Mouse (Mus musculus) thymus, postnatal 14 days (tissue): Measurements from ENCODE around the gene Cep128.

Experiments used
- DNase-seq: peaks from one replicate; pipeline ENCODE4 v3.0.0; 2021

The Cep128 gene

DNA sequence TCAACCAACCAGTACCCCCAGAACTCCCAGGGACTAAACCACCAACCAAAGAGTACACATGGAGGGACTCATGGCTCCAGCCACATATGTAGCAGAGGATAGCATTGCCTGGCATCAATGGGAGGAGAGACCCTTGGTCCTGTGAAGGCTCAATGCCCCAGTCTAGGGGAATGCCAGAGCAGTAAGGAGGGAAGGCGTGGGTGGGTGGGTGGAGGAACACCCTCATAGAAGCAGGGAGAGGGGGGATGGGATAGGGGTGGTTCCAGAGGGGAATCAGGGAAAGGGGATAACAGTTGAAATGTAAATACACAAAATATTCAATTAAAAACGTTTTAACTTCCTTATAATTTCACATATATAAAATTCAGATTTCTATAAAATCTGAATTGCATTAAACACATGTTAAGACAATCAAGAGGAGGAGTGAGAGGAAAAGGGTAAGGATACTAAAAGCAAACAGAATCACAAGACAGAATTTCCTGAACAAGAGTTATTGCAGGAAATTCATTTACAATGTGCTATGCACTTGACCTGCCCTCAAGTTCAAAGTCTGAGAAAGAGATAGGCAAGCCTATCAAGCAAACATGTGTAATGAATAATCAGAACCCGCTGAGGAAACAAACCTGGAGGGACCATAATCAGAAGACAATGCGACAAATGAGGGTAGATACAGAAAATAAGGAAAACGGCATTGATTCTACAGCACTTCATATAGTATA lies 207.2 kb downstream of the Cep128 start:
- DNase-seq, result no peak

DNA sequence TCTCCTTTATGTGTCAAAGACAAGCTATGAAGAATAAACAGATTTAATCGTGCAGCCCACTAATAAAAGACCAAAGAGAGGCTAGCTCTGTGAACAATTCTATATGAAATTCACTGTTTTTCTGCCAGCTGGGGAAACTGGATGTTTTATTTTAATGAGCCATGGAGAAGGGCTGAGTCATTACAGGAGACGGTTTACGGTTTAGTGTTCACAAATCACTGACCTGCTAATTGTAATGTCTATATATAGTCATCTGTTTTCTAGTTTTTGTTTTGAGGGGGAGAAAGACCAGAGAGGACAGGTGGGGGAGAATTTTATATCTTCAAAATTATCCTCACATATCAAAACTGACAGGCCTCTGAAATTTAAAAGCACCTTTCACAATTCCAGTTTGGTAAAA lies 212.6 kb downstream of the Cep128 start:
- DNase-seq, result no peak

- no peak for DNase-seq
These were observed 223.0 kb downstream of the Cep128 start for GRCm38 (mm10) chr12:91161015-91161730.

DNA sequence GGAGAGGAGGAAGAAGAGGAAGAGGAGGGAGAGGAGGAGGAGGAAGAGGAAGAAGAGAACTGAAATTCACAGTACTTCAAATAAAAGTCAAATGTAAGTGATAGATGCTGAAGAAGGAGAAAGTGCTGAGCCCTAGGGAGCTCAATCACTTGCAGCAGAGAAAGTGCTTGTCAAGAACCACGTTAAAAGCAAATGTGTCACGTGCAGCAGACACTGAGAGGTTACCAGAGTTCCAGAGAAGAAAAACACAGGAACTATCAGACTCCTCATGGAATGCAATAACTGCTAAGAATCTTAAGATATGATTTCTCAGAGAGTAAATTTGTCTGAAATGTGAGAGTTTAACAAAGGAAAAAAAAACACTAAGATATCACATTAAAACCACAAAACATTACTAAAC lies 225.7 kb downstream of the Cep128 start:
- DNase-seq, result no peak

DNA sequence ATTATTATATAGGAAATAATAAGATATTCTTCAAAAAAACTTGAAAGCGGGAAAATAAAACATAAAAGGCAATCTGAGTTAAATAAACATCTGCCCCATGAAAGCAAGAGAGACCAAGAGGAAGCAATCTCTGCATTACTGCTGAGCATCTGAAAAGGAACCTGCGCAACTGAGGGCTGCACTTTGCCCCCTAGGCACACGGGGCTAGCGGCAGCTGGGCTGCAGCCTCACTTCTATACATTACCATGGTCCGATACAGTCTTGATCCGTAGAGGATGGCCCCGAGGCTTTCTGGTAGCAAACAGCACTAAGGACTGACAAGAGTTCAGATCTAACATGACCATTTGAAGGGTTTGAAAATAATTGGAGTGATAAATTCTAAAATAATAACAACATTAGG lies 230.2 kb downstream of the Cep128 start:
- DNase-seq, result no peak

- DNase-seq, result no peak
These were observed 235.1 kb downstream of the Cep128 start for GRCm38 (mm10) chr12:91149152-91149551.

DNA sequence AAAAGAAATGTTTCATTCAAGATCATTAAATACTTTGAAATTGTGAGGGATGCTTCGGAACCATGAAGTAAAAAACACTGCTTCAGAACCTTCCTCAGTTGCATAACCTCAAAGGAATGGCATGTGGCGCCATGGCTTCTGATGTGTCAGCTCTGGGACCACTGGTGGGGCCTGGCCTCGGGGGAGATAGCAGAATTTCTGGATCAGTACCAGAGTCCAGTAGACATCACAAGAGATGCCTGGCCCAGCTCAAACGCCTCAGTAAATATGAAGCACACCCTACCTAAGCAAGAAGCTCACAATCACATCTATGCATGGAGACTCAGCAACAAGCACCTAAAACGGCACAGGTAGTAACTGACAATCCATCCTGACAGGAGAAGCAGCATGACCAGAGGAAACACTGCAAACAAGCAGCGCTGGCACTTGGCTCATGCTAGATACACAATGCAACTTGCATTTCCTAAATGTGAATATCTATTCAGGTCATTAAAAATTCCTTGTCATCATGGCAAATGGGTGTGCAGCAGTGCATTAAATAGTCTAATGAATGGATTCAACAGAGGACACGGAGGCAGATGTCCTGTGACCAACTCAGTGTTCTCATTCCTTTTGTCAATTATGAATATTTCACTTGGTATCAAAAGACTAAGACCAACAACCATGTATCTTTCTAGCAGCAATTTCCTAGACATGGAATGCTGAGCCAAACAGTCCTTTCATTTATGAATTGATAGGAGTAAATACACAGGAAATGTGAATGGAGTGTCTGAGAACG lies 249.3 kb downstream of the Cep128 start:
- no peak for DNase-seq

GRCm38 (mm10) chr12:91115054-91115453 lies 269.2 kb downstream of the Cep128 start:
- DNase-seq, result no peak

DNA sequence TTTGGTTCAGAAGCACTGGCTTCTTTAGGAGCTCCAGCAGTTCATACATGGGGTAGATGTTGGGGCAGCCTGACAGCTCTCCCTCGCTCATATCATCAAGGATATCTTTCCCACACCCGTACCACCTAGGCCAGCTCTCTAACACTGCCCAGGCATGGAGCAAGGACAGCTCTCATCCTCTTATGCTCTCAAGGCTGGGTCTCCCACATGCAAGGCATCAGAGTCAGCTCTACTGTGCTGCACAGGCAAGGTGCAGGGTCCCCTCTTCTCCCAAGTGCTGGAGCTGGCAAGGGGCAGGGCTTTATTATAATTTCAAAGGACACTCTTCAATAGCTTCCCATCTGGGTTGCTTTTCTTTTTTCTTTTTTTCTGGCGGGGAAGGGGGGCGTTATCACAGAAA lies 280.9 kb downstream of the Cep128 start:
- no peak for DNase-seq

DNA sequence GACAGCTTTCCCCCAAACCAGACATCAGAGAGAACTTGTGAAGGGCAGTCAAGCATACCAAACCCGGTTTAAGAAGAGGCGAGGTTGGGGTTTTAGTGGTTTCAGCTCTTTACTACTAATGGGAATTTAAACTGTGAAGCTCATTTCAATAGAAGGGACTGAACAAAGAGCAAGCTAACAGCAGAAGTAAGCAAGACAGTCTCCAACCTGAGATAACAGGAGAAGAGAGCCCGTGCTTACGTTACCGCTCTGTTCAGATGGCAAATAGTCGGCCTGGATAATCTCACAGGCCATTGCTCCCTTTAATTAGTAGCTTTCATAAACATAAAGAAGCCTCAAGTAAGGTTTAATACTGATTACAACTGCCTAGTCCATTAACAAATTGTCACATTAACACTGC lies 286.3 kb downstream of the Cep128 start:
- DNase-seq, result no peak

DNA sequence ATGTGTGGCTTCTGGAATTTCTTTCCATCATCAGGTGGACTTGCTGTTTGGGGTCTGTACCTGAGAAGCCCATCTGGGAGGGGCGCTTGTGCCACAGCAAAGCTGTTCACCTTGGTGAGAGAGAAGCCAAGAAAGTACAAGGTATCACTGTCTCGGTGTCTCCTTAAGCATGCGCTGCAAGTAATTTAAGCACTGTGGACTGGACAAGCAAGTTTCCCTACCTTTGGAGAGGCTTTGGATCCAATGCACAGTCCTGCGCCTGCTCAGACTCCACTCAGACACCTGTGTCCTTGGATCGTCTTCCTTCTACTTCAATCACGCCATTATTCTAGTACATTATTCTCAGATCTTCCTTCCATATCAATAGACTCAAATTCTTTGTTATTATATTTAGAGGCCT lies 288.0 kb downstream of the Cep128 start:
- DNase-seq, result no peak

DNA sequence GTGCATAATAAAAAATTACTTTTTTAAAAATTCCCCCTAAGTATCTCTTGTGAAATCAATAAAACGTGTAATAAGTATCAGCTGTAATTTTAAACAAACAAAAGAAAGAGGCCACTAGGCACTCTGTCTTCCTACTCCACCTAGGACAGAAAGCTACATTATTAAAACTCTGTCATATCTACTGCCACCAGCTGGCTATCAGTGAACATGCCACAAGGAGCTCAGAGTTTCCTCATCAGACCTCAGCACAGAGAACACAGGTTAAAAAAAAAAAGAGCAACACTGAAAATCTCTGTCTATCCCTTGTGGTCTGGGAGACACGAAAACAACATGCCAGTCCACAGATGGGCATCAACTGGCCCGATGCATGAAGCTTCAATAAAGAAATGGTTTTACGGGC lies 295.9 kb downstream of the Cep128 start:
- DNase-seq, result no peak

GRCm38 (mm10) chr12:91085967-91086366 lies 298.2 kb downstream of the Cep128 start:
- DNase-seq, result no peak

- DNase-seq, result no peak
These were observed 308.6 kb downstream of the Cep128 start for GRCm38 (mm10) chr12:91075600-91075999.

DNA sequence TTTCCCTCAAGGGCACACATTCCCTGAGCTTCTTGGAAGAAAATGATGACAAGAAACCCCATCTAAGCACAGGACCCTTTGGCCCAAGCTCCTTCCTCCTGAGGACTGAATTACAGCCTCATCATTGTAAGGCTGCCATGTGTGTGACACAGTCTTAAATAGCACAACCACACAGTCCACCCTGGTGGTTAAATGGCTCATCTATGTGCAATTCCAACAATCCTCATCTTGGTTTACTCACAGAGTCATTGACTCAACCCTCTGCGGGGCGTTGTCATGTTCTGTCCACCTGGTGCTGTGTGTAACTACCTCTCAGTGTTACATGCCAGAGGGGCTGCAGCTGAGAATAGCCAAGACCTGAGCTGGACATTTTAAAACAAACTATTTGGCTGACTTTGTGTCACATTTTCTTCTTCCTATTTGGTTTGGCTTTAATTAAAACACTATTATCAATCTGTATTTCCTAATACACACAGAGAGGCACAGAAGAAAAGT lies 313.6 kb downstream of the Cep128 start:
- no peak for DNase-seq

DNA sequence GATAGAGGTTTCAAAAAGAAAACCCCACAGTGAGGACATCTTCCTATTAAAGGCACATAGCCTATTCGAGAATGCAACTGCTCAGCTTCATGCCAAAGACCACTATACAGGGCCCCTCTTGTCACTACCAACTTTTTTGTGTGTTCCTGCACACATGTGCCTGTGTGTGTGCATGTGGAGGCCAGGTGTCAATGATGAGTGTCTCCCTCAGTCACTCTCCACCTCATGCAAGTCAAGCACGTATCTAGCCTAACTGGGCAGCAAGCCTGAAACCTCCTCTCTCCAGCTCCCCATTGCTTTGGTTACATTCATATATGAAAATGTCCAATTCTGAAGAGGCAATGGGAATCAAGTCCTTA lies 317.1 kb downstream of the Cep128 start:
- no peak for DNase-seq

DNA sequence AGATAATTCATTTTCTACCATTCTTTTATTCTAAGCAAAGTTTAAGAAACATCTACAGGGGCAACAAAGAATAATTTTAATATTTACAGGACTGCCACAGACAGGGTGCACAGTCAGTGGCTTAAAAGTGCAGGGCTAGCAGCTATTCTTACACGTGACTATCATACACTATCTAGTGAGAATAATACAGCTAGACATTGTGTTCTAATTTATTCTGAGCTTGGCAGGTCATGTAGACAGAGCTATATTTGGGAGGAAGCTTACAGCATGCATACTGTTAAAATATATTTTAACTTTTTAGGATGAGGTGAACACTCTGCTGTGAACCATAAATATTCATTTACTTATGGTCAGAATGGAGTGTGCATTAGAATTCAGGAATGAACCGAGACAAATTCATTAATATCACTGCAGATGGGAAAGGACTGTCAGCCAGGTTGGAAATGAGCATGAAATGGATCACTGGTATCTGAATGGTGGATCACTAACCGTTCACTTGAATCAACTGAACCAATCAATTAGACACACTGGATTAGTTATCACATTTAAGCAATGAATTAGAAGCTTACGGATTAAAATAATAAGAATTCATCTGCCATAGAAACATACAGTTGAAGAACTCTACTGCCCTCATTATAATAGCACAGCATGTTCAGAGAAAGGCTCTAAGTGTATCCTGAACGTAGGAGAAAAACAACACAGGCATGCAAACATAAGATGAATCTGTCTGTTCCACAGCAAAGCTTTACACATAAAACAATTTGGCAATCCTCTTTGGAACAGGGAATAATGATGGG lies 317.7 kb downstream of the Cep128 start:
- no peak for DNase-seq

DNA sequence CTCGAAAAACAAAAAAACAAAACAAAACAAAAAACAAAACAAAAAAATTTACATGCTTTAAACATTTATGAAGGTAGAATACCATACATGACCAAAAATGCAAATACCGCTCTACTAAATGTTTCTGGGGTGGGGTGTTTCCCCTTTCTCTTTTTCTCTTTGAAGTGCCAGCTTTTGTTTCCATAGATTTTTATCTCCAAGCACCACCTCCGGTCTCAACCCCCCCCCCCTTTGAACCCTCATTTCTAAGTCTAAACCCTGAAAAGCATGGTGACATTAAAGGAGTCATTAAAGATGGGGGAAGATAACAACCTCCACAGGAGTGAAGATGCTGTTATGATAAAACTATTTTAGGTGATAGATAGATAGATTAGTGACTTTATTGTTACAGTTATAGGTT lies 318.8 kb downstream of the Cep128 start:
- DNase-seq, result no peak

DNA sequence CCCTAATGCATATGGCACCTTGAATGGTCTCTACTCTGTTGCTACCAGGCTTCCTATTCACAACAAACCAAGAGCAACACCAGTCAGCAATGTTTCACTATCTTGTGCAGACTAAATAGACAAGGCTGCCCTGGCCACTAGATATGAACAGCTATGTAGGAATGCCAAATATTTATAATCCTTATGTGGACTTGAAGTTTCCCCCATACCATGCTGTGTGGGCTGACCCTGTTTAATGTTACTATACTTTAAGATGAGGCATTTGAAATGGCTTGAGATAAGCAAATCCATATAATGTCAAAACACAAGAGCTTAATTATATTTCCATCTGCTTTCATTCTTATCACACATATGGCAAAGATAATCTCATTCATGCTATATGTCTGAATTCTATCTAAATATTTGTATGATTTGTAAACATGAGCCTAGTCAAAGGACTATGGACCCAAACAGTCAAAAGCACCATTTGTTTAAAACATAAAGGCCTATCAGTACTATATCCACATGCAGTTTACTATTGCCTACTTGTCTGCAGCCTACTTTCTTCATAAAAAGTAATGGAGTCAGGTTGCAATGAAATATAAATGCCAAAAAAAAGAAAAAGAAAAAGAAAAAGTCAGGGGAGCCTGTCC lies 319.7 kb downstream of the Cep128 start:
- DNase-seq, result no peak

- DNase-seq, result no peak
These were observed 320.7 kb downstream of the Cep128 start for GRCm38 (mm10) chr12:91063337-91064015.

DNA sequence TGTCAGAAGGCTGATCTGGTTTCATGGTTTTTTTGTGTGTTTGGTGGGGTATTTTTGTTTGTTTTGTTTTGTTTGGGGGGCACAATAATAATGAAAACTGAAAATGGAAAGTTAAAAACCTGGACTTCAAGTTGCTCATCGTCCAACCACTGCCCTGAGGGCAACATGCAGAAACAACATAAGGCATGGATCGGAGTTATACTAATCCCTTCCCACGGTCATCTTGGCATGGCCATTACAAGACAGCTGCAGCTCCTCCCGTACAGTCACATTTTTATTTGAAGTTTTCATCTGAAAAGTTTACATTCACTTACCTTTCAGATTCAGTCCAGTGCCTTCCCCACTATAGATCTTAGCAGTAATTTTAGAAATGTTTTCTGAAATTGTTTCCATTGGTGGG lies 321.5 kb downstream of the Cep128 start:
- no peak for DNase-seq
